Mouse (Mus musculus): ENCODE data around the gene Mrpl55. TPM values are rescaled to one million over a fixed set of nuclear protein-coding genes. Genes with fewer than 3 reads are reported as not detected.

Gene Mrpl55
- polyA plus RNA-seq, 1 experiment: not detected

DNA sequence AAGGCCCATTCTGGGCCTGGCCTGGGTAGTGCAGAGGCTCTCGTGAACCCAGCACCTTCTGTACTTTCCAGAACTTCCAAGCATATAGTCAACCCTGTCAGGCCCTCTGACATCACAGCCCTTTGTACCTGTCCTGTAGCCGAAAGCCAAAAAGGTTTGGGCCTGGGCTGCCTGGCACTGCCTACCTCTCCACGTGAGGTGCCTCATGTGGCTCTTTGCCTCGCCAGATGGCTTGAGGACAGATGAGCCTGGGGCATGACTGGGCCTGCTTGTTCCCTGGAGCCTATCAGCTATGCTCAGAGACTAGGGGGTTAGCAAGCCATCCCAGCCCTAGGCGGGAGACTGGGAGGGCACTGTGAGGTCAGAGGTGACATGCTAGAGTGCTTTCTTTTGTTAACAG, 16.8 kb upstream of the Mrpl55 start:
- TF ChIP-seq POLR2A (IDR thresholded peaks at IDR 0.05; ENCODE audit: insufficient read depth, low read depth, low read length): no peak
- no peak for TF ChIP-seq CTCF (IDR thresholded peaks at IDR 0.05; ENCODE audit: insufficient read depth, low read depth, low read length)
- no peak overlapping the region for H3K27ac ChIP-seq (ENCODE audit: insufficient read depth, low read depth, low read length)
- H3K4me1 ChIP-seq (ENCODE audit: control insufficient read depth, insufficient read depth, low read length): peaks cover 10% of the 10 kb centered on the region; the same call in 1 of the 2 replicates
- H3K4me3 ChIP-seq (ENCODE audit: insufficient read depth, low read depth, low read length): no peak overlapping the region
- 90% methylated on average over 5 of the region's 5 CpGs for WGBS

DNA sequence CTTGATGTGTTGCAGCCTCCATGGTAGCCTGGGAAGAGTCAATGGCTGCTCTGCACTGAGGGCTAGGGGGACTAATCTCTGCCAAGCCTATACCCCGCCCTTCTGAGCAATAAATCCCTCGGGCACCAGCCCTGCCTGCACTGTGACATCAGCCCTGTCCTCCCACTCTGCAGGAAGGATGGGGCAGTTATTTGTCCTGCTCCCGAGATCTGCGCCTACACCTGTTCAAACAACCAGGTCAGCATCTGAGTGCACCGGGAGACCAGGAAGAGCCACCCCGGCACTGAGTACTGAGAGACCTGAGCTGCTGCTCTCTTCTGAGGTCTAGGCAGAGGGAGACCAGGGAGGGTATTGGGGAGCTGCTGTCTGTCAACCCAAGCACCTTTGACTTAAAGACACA, 14.6 kb upstream of the Mrpl55 start:
- Histone ChIP-seq H3K27ac (ENCODE audit: insufficient read depth, low read depth, low read length) (no peak overlapping the region), H3K4me3 (ENCODE audit: insufficient read depth, low read depth, low read length) (no peak overlapping the region), H3K4me1 (ENCODE audit: control insufficient read depth, insufficient read depth, low read length) (peaks cover 10% of the 10 kb centered on the region; the same call in 1 of the 2 replicates)
- TF ChIP-seq CTCF (IDR thresholded peaks at IDR 0.05; ENCODE audit: insufficient read depth, low read depth, low read length) (no peak), POLR2A (IDR thresholded peaks at IDR 0.05; ENCODE audit: insufficient read depth, low read depth, low read length) (no peak)
- WGBS: 74% methylated on average over 6 of the region's 6 CpGs

DNA sequence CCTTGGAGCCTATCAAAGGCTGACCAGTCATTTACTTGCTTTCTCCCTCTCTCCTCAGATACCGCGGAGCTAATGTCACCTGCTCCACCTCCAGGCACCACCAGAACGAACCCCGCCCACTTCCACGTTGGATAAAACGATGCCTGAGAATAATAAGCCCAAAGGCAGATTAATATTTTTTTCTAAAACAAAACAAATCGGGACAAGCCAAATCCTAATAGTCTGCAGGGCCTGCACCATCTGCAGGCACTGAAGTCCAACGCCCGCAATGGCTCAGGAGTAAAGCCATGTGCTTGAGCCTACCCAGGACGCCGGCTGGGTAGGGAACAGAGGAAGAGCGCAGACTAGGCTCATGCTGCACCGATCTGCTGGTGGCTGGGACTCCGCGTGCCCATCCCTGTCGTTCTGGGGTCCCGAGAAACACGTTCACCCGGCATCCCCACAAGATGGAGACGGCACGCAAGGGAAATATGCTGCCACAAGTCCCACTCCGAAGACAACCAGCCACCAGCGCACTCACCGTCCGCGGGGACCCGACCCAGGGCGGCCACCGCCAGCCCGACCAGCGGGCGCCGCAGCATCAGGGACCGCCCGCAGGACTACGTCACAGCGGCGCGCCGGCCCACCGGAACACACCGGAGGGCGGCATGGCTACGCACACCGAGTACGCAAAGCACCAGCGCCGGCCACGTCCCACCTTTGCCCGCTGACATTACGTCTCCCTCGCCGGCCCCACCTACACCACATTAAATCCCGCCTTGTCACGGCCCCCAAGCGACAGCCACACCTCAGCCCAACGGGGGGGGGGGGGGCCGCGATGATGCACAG, 10.8 kb upstream of the Mrpl55 start:
- peak; percentile 79 for TF ChIP-seq POLR2A (IDR thresholded peaks at IDR 0.05; ENCODE audit: insufficient read depth, low read depth, low read length)
- TF ChIP-seq CTCF (IDR thresholded peaks at IDR 0.05; ENCODE audit: insufficient read depth, low read depth, low read length): no peak
- Histone ChIP-seq H3K4me3 (ENCODE audit: insufficient read depth, low read depth, low read length) (peak overlapping the region; percentile 68), H3K27ac (ENCODE audit: insufficient read depth, low read depth, low read length) (peak overlapping the region; percentile 32; the same call in 1 of the 2 replicates), H3K4me1 (ENCODE audit: control insufficient read depth, insufficient read depth, low read length) (peaks cover 10% of the 10 kb centered on the region; the same call in 1 of the 2 replicates)
- WGBS: under 1% methylated on average over 58 of the region's 59 CpGs

DNA sequence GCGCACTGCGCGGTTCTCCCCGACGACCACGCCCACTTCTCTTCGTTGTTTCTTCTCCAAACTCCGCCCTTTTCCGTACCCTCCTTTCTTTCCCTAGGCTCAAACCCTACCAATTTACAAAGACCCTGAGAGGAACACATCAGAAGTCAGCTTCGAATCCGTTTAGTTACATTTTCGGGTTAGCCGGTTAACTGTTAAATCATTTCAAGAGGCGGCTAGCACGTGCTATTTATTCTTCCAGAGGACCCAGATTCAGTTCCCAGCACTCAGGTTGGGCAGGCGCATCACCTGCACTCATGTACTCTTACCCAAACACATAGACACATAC, 10.3 kb upstream of the Mrpl55 start, which contains the start of gene Guk1:
Gene Guk1, minus strand, starts transcription at position 154 of the 328 bp plus-strand sequence.
- TF ChIP-seq POLR2A (IDR thresholded peaks at IDR 0.05; ENCODE audit: insufficient read depth, low read depth, low read length) (no peak), CTCF (IDR thresholded peaks at IDR 0.05; ENCODE audit: insufficient read depth, low read depth, low read length) (no peak)
- 4% methylated on average over 16 of the region's 16 CpGs for WGBS
- H3K4me3 ChIP-seq (ENCODE audit: insufficient read depth, low read depth, low read length): peak within 1 kb of the TSS; percentile 68
- peak within 1 kb of the TSS; percentile 32; the same call in 1 of the 2 replicates for H3K27ac ChIP-seq (ENCODE audit: insufficient read depth, low read depth, low read length)
- peaks cover 10% of the 10 kb centered on the region; the same call in 1 of the 2 replicates for H3K4me1 ChIP-seq (ENCODE audit: control insufficient read depth, insufficient read depth, low read length)

DNA sequence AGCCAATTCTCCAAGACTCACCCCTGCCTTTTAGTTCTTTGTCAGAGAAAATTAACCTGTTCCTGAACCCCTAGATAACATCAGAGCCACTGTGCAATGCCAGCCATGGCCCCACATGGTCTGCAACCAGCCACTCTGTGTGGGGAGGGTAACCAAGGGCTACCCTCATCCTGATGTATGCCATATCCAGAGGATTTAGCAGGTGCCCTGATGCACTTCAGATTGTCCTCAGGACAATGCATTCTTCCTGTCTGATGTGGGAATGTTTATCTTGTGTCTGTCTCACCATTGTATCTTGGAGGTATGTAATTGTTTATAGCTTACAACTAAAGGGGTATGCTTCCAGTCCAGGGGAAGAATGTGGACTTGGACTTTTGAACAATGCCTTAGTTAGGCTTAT, 6.1 kb upstream of the Mrpl55 start:
- no peak for TF ChIP-seq CTCF (IDR thresholded peaks at IDR 0.05; ENCODE audit: insufficient read depth, low read depth, low read length)
- TF ChIP-seq POLR2A (IDR thresholded peaks at IDR 0.05; ENCODE audit: insufficient read depth, low read depth, low read length): no peak
- H3K4me3 ChIP-seq (ENCODE audit: insufficient read depth, low read depth, low read length): no peak overlapping the region
- H3K27ac ChIP-seq (ENCODE audit: insufficient read depth, low read depth, low read length): no peak overlapping the region
- H3K4me1 ChIP-seq (ENCODE audit: control insufficient read depth, insufficient read depth, low read length): peaks cover 3% of the 10 kb centered on the region; the same call in 1 of the 2 replicates

DNA sequence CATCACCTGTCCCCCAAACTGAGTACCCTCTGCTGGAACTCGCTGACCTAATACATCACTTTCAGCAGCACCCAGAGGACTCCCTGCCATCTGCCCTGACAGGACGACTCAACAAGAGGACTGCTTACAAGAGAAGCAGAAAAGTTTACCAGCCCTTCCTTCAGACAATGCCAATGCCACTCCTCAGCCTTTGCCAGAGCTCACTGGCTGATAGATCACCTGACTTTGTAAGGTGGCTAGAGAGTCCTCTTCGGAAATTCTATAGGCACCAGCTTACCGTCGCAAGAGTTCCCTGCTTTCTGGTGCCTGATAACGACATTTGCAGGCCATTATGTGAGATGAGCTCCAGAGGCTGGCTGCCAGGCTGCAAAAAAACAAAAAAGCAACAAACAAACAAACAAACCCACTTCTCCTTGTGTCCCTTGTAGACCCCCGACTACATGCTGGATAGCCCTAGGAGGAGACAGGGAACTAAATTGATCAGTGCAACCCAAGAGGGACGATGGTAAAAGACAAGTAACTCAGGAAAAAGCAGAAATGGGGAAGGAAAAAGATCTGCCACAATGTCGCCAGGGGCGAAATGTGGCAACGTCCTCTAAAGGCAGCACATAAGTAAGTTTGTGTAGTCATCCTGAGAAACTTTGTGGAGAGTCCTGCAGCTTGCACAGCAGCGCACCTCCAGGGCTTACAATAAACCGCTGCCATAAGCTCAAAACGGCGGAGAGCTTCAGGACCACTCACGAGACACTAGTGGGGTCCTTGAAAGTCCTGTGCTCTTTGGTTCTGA, 877 bp upstream of the Mrpl55 start:
- Histone ChIP-seq H3K4me3 (ENCODE audit: insufficient read depth, low read depth, low read length) (peak overlapping the region; percentile 63), H3K27ac (ENCODE audit: insufficient read depth, low read depth, low read length) (no peak overlapping the region), H3K4me1 (ENCODE audit: control insufficient read depth, insufficient read depth, low read length) (peaks cover 8% of the 10 kb centered on the region; the same call in 1 of the 2 replicates)
- TF ChIP-seq POLR2A (IDR thresholded peaks at IDR 0.05; ENCODE audit: insufficient read depth, low read depth, low read length): no peak
- no peak for TF ChIP-seq CTCF (IDR thresholded peaks at IDR 0.05; ENCODE audit: insufficient read depth, low read depth, low read length)
- WGBS: 28% methylated on average over 16 of the region's 16 CpGs

DNA sequence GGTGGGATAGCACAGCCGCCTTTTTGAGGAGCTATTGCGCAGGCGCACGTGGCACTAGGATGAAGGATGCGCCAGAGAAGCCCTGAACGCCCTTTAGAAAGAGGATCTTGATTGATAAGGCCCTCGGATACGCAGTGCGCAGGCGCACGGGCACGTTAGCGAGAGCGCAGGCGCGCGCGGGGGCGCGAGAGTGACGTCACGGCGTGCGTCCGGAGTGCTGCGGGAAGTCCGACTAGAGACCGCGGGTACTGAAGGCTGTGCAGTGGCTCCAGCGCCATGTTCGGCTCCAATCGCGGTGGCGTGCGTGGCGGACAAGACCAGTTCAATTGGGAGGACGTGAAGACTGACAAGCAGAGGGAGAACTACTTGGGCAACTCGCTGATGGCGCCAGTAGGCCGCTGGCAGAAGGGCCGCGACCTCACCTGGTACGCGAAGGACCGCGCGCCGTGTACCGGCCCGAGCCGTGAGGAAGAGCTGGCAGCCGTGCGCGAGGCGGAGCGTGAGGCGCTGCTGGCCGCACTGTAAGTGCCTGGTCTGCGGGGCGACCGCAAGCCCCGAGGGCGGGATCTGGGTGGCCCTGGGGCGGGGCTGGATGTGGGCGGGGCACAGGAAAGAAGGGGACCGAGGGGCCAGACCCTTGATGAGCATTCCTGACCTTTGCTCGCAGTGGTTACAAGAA, 6.0 kb downstream of the Mrpl55 start, which contains the start of gene 2310033P09Rik:
Gene 2310033P09Rik, plus strand, starts transcription at position 169 of the 679 bp plus-strand sequence.
- H3K27ac ChIP-seq (ENCODE audit: insufficient read depth, low read depth, low read length): peak within 1 kb of the TSS; percentile 85
- under 1% methylated on average over 67 of the region's 67 CpGs for WGBS
- H3K4me1 ChIP-seq (ENCODE audit: control insufficient read depth, insufficient read depth, low read length): peaks cover 8% of the 10 kb centered on the region
- H3K4me3 ChIP-seq (ENCODE audit: insufficient read depth, low read depth, low read length): peak within 1 kb of the TSS; percentile 62
- TF ChIP-seq CTCF (IDR thresholded peaks at IDR 0.05; ENCODE audit: insufficient read depth, low read depth, low read length): no peak
- peak; percentile 86 for TF ChIP-seq POLR2A (IDR thresholded peaks at IDR 0.05; ENCODE audit: insufficient read depth, low read depth, low read length)

DNA sequence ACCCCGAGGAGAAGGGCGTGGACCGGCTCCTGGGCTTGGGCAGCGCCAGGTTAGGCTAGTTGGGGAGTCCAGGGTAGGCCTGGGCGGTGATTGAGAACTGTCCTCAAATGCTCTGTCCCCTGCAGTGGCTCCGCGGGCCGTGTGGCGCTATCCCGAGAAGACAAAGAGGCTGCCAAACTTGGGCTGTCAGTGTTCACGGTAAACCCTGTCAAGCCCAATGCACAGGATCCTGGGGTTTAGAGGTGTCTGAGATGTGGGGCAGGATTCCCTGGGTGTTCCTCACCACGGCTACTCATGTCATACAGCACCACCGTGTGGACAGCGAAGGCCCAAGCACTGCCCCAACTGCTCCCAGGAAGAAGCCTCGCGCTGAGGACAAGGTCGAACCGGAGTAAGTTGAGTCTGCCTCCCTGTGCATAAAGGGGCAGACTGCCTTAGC, 6.7 kb downstream of the Mrpl55 start:
- H3K4me1 ChIP-seq (ENCODE audit: control insufficient read depth, insufficient read depth, low read length): peaks cover 8% of the 10 kb centered on the region
- peak overlapping the region; percentile 62 for H3K4me3 ChIP-seq (ENCODE audit: insufficient read depth, low read depth, low read length)
- WGBS: 8% methylated on average over 18 of the region's 18 CpGs
- TF ChIP-seq POLR2A (IDR thresholded peaks at IDR 0.05; ENCODE audit: insufficient read depth, low read depth, low read length): no peak
- 0 out of 2 replicates have a peak, but pooled peaks have one; percentile 13 for TF ChIP-seq CTCF (IDR thresholded peaks at IDR 0.05; ENCODE audit: insufficient read depth, low read depth, low read length)
- H3K27ac ChIP-seq (ENCODE audit: insufficient read depth, low read depth, low read length): 0 out of 2 replicates have a peak overlapping the region, but pooled peaks have one; percentile 24
